Mouse (Mus musculus): ENCODE data around the gene Dtx3. TPM values are rescaled to one million over a fixed set of nuclear protein-coding genes. Genes with fewer than 3 reads are reported as not detected.

Dtx3 gene
- polyA plus RNA-seq, 1 experiment from 2014 or later, result 92.4 TPM

- Histone ChIP-seq H3K9me3 (ENCODE audit: low read depth, low read length) (no peaks in the 10 kb centered on the region), H3K27me3 (ENCODE audit: insufficient read depth, low read length) (peaks cover 47% of the 10 kb centered on the region), H3K36me3 (ENCODE audit: insufficient read depth) (peaks cover 20% of the 10 kb centered on the region; the same call in 1 of the 2 replicates), H3K4me2 (peak within 1 kb of the TSS; percentile 51), H3K9ac (peak within 1 kb of the TSS; percentile 29; the same call in 1 of the 2 replicates), H3K4me3 (ENCODE audit: low read depth, low read length) (peak within 1 kb of the TSS; percentile 19; the same call in 1 of the 2 replicates), H3K4me1 (ENCODE audit: insufficient read depth) (peaks cover 9% of the 10 kb centered on the region), H3K27ac (ENCODE audit: low read depth) (no peak within 1 kb of the TSS)
- ATAC-seq (ENCODE audit: insufficient read depth) (no peak), DNase-seq (peak; percentile 39)
- 4% methylated on average over 32 of the region's 34 CpGs for WGBS
- TF ChIP-seq CTCF (IDR thresholded peaks at IDR 0.05; ENCODE audit: low read depth), result no peak
Measured at GRCm38 (mm10) chr10:127179871-127180694, 15.4 kb downstream of the Dtx3 start, which contains the start of gene Slc26a10. Slc26a10 (minus strand) TSS chr10:127180645.

- no peak overlapping the region for H3K27ac ChIP-seq (ENCODE audit: low read depth)
- peaks cover 47% of the 10 kb centered on the region for H3K27me3 ChIP-seq (ENCODE audit: insufficient read depth, low read length)
- peak overlapping the region; percentile 27 for H3K4me3 ChIP-seq (ENCODE audit: low read depth, low read length)
- H3K4me1 ChIP-seq (ENCODE audit: insufficient read depth), result peaks cover 9% of the 10 kb centered on the region
- no peak for TF ChIP-seq CTCF (IDR thresholded peaks at IDR 0.05; ENCODE audit: low read depth)
- no peaks in the 10 kb centered on the region for H3K9me3 ChIP-seq (ENCODE audit: low read depth, low read length)
- ATAC-seq (ENCODE audit: insufficient read depth) (no peak), DNase-seq (no peak)
- no peak overlapping the region for H3K9ac ChIP-seq
- H3K4me2 ChIP-seq, result peak overlapping the region; percentile 62
- WGBS, result 5% methylated on average over 41 of the region's 41 CpGs
- peaks cover 9% of the 10 kb centered on the region; the same call in 1 of the 2 replicates for H3K36me3 ChIP-seq (ENCODE audit: insufficient read depth)
Measured at GRCm38 (mm10) chr10:127178286-127179027, 17.1 kb downstream of the Dtx3 start.

GRCm38 (mm10) chr10:127177719-127178118 is 17.8 kb downstream of the Dtx3 start:
- peak overlapping the region; percentile 62 for H3K4me2 ChIP-seq
- DNase-seq, result peak; percentile 96
- H3K4me3 ChIP-seq (ENCODE audit: low read depth, low read length), result peak overlapping the region; percentile 27
- H3K4me1 ChIP-seq (ENCODE audit: insufficient read depth), result peaks cover 9% of the 10 kb centered on the region
- WGBS, result under 1% methylated on average over 23 of the region's 23 CpGs
- H3K36me3 ChIP-seq (ENCODE audit: insufficient read depth), result 0 out of 2 replicates have a peak, but pooled peaks cover 4% of the 10 kb centered on the region
- H3K27ac ChIP-seq (ENCODE audit: low read depth), result no peak overlapping the region
- H3K9ac ChIP-seq, result no peak overlapping the region
- ATAC-seq (ENCODE audit: insufficient read depth), result peak; percentile 75
- no peaks in the 10 kb centered on the region for H3K9me3 ChIP-seq (ENCODE audit: low read depth, low read length)
- TF ChIP-seq CTCF (IDR thresholded peaks at IDR 0.05; ENCODE audit: low read depth), result peak; percentile 91
- H3K27me3 ChIP-seq (ENCODE audit: insufficient read depth, low read length), result peaks cover 47% of the 10 kb centered on the region

- DNase-seq, result no peak
- H3K4me2 ChIP-seq, result peak overlapping the region; percentile 62
- no peak for ATAC-seq (ENCODE audit: insufficient read depth)
- no peaks in the 10 kb centered on the region for H3K36me3 ChIP-seq (ENCODE audit: insufficient read depth)
- H3K4me1 ChIP-seq (ENCODE audit: insufficient read depth), result peaks cover 9% of the 10 kb centered on the region
- H3K9ac ChIP-seq, result no peak overlapping the region
- H3K27me3 ChIP-seq (ENCODE audit: insufficient read depth, low read length), result peaks cover 47% of the 10 kb centered on the region
- no peaks in the 10 kb centered on the region for H3K9me3 ChIP-seq (ENCODE audit: low read depth, low read length)
- H3K4me3 ChIP-seq (ENCODE audit: low read depth, low read length), result peak overlapping the region; percentile 27; the same call in 1 of the 2 replicates
- H3K27ac ChIP-seq (ENCODE audit: low read depth), result no peak overlapping the region
- TF ChIP-seq CTCF (IDR thresholded peaks at IDR 0.05; ENCODE audit: low read depth), result no peak
- WGBS, result 14% methylated on average over 9 of the region's 9 CpGs
Measured at GRCm38 (mm10) chr10:127177235-127177634, 18.3 kb downstream of the Dtx3 start.

GRCm38 (mm10) chr10:127176756-127177155 is 18.8 kb downstream of the Dtx3 start:
- no peak overlapping the region for H3K4me3 ChIP-seq (ENCODE audit: low read depth, low read length)
- no peak overlapping the region for H3K27ac ChIP-seq (ENCODE audit: low read depth)
- no peak overlapping the region for H3K4me2 ChIP-seq
- 7% methylated on average over 7 of the region's 7 CpGs for WGBS
- H3K36me3 ChIP-seq (ENCODE audit: insufficient read depth), result no peaks in the 10 kb centered on the region
- H3K27me3 ChIP-seq (ENCODE audit: insufficient read depth, low read length), result peaks cover 47% of the 10 kb centered on the region
- H3K9ac ChIP-seq, result no peak overlapping the region
- ATAC-seq (ENCODE audit: insufficient read depth) (no peak), DNase-seq (no peak)
- H3K4me1 ChIP-seq (ENCODE audit: insufficient read depth), result peaks cover 9% of the 10 kb centered on the region
- TF ChIP-seq CTCF (IDR thresholded peaks at IDR 0.05; ENCODE audit: low read depth), result no peak
- H3K9me3 ChIP-seq (ENCODE audit: low read depth, low read length), result no peaks in the 10 kb centered on the region

- H3K9me3 ChIP-seq (ENCODE audit: low read depth, low read length), result no peaks in the 10 kb centered on the region
- peaks cover 51% of the 10 kb centered on the region for H3K27me3 ChIP-seq (ENCODE audit: insufficient read depth, low read length)
- WGBS, result 39% methylated on average over 3 of the region's 3 CpGs
- H3K9ac ChIP-seq, result no peak overlapping the region
- no peak for TF ChIP-seq CTCF (IDR thresholded peaks at IDR 0.05; ENCODE audit: low read depth)
- no peak for ATAC-seq (ENCODE audit: insufficient read depth)
- H3K4me3 ChIP-seq (ENCODE audit: low read depth, low read length), result no peak overlapping the region
- H3K36me3 ChIP-seq (ENCODE audit: insufficient read depth), result no peaks in the 10 kb centered on the region
- H3K4me2 ChIP-seq, result no peak overlapping the region
- no peak for DNase-seq
- H3K4me1 ChIP-seq (ENCODE audit: insufficient read depth), result peaks cover 9% of the 10 kb centered on the region
- H3K27ac ChIP-seq (ENCODE audit: low read depth), result no peak overlapping the region
Measured at GRCm38 (mm10) chr10:127176228-127176627, 19.3 kb downstream of the Dtx3 start.

- no peak for DNase-seq
- no peaks in the 10 kb centered on the region for H3K36me3 ChIP-seq (ENCODE audit: insufficient read depth)
- ATAC-seq (ENCODE audit: insufficient read depth), result no peak
- H3K4me2 ChIP-seq, result no peak overlapping the region
- no peak for TF ChIP-seq CTCF (IDR thresholded peaks at IDR 0.05; ENCODE audit: low read depth)
- no peak overlapping the region for H3K27ac ChIP-seq (ENCODE audit: low read depth)
- H3K9ac ChIP-seq, result no peak overlapping the region
- WGBS, result 84% methylated on average over 7 of the region's 7 CpGs
- peaks cover 12% of the 10 kb centered on the region for H3K4me1 ChIP-seq (ENCODE audit: insufficient read depth)
- no peaks in the 10 kb centered on the region for H3K9me3 ChIP-seq (ENCODE audit: low read depth, low read length)
- H3K27me3 ChIP-seq (ENCODE audit: insufficient read depth, low read length), result peaks cover 49% of the 10 kb centered on the region
- no peak overlapping the region for H3K4me3 ChIP-seq (ENCODE audit: low read depth, low read length)
Measured at GRCm38 (mm10) chr10:127174170-127174569, 21.4 kb downstream of the Dtx3 start.
